Mouse (Mus musculus) small intestine, adult 2 months (tissue): ENCODE data around the gene Adamtsl5.

Source experiments
- CTCF ChIP-seq: fragments of 200-500 bp; IDR thresholded peaks from 2 replicates; pipeline ENCODE4 v1.5.1; 2012; ENCODE audit warnings: low read depth, mild to moderate bottlenecking, control low read depth, inconsistent platforms, low read length, moderate library complexity, mixed read lengths; ENCODE audit not compliant: insufficient replicate concordance, insufficient read length; ENCODE audit errors: extremely low read depth
- POLR2A ChIP-seq: fragments of 200-500 bp; IDR thresholded peaks from 2 replicates; pipeline ENCODE4 v1.6.1; 2012; ENCODE audit warnings: low read depth, mild to moderate bottlenecking, control low read depth, inconsistent platforms, low read length, moderate library complexity

DNA sequence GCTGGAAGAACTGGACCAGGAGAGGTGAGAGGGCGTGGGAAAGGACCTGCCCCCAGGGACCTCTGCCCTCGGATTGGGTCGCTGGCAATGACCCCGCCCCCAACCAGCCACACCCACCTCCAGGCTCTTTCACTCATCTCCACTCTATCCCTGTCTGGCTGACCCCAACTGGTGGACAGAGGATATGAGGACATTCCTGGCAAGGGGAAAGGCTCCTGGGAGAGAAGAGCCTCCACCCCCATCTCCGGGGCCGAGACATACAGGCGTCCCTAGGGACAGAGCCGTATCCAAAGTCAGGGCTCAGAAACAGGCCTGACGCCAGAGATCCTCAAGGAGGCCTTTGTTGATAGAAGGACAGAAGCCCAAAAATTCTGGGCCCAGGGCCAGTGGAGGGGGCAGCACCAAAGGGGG is 45.7 kb downstream of the Adamtsl5 start:
- TF ChIP-seq POLR2A (no peak), CTCF (no peak)
